Mouse (Mus musculus): Measurements from ENCODE around the gene Gm3854.
"Not testable (repeated sequence)": the region's sequence is repeated elsewhere in the genome, so short reads cannot be mapped to it uniquely, and the experiment has no call there.

Gene Gm3854

DNA sequence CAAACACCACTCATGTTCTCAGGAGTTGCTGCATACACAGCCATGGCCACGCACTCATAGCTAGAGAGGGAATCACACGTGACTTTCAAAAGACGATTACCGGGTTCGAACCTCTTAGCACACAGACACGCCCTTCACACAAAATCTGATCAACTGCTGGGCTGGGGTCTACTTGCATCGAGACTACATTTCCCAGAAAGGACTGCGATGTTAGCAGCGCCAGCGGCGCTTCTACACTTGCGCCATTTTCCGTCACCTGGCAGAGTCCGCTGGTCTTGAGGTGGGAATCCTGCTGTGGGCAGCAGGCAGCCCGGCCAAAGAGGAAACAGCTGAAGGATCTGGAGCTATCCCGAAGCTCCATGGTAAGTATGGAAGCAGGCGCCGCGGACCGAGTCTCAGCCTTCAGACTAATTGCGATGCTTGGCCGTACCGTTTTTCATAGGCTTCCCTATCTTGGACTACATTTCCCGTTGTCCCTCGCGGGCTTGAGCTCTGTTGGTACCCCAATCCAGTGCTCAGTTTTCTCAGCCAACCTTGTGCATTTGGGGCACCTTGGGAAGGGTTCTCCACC is at the start of gene Gm3854:
Gene Gm3854 (plus strand): TSS at position 259 of the 571 bp plus-strand sequence.
- peak; percentile 9 to 10 for DNase-seq

DNA sequence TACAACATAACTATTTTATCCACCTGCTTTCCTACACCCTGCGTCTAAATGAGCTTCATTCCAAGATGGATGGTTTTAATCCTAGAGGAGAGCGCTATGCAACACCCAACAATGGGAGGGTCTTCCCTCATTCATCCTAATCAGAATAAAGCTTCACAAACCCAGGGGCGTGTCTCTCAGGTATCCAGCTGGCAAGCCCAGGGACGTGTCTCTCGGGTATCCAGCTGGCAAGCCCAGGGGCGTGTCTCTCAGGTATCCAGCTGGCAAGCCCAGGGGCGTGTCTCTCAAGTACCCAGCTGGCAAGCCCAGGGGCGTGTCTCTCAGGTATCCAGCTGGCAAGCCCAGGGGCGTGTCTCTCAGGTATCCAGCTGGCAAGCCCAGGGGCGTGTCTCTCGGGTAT is 42.8 kb upstream of the Gm3854 start:
- not testable (repeated sequence) for DNase-seq

DNA sequence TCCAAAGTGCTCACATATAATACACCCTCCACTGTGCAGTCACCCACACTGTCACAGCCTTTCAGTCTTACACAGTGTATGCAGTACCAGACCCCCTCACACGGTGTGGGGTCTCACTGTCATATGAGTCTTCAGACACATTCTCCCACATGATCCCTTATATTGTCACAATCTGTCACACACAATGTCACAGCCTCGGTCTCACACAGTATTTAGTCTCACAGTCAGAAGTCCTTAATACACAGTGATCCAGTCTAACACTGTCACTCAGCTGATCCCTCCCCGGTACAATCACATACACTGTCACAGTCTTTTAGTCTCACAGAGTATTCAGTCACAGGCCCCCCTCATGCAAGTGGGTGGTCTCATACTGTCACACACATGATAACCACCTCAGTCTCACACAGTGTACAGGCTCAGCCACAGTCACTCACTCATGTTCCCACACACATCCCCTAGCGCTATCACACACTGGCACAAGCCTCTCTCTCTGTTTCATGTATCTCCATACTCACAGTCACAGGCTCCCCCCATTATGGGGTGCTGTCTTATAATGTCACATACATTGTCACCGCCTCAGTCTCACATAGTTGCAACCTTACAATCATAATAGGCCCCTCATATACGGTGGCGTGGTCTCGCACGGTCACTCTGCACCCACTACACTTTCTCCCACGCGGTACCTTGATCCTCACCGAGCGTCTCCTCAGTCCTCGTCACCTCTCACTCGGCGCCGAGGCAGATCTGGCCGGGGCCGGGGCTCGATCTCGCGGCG is 12.9 kb upstream of the Gm3854 start:
- no peak for DNase-seq

DNA sequence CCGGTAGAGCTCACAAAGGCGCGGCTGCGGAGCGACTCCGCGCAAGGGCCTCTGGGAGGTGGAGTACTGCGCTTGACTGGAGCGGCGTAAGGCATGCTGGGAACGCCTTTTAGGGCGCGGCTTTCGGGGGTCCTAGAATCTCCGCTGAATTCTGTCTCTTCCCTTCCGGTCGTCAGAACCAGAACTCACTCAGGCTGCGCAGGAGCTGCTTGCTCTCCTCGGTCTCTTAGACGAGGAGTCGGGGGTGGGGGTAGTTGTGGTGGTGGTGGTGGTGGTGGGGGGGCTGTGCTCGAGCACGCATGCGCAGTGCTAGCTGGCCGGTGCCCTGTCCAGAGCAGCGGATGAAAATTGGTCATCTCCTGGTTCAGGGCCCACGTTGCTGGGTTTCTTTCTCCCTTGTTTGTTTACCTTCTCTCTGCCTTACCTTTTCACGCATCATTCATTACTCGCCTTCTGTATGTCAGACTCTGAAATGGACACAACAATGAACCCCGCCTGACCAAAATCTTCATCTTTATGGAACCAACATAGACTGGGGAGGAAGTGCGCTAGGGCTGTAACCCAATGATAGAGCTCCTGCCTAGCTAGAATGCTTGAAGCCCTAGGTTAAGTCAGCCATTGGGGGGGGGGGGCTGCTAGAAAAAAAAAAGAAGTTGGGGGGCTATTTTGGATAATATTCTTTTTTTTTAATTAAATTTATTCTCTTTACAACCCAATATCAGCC is 12.2 kb upstream of the Gm3854 start, which contains the start of gene Zfp583:
Gene Zfp583 (minus strand): TSS at position 53 of the 724 bp plus-strand sequence.
- DNase-seq, result peak; percentile 73 to 78

DNA sequence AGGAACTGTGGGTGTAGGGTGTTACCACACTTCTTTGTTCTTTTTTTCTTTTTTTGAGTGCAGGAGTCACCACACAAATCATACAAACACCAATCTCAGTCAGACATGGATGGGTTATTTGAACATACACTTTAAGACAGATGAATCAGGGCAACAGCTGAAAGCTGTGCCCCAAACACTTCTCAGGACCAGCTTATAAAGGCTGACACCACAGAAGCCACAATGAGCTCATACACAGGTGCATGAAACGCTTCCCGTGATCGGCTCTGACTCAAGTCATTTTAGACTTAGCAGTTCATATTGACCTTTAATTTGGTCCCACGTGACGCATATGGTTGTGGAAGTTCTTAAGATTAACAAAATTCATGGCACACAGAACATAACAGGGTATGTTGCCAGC is 3.7 kb upstream of the Gm3854 start:
- DNase-seq, result no peak

DNA sequence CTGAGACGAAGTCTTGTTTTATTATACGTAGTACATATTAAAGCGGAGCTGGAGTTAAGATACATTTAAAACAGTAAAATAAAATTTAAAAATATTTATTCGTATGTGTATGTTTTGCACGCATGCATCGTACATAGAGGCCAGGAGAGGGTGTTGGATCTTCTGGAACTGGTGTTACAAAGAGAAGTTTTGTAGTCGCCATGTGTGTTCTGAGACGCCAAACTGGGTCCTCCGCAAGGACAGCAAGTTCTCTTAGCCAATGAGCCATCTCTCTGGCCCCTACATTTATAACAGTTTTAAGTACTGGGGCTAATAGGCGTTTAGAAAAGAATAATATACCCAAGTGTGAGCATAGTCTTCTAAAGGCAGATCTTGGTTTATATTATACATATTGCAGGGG is 565 bp downstream of the Gm3854 start:
- no peak for DNase-seq

DNA sequence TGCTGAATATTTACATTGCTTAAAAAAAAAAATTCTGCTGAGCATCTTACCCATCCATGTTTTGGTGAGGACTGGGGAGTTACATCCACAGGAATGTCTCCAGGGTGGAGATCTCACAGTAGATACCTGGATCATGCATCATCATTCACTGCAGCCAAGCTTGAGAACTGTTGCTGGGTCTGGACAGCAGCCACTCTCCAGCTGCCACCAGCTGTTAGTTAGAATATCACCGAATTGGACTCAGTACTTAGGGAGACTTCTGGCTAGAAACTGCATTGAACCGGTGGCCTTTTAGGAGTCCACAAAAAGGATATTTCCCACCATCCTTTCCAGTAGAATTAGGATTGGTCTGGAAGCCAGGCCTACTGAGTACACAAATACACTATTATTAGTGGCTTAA is 14.6 kb downstream of the Gm3854 start:
- no peak for DNase-seq

DNA sequence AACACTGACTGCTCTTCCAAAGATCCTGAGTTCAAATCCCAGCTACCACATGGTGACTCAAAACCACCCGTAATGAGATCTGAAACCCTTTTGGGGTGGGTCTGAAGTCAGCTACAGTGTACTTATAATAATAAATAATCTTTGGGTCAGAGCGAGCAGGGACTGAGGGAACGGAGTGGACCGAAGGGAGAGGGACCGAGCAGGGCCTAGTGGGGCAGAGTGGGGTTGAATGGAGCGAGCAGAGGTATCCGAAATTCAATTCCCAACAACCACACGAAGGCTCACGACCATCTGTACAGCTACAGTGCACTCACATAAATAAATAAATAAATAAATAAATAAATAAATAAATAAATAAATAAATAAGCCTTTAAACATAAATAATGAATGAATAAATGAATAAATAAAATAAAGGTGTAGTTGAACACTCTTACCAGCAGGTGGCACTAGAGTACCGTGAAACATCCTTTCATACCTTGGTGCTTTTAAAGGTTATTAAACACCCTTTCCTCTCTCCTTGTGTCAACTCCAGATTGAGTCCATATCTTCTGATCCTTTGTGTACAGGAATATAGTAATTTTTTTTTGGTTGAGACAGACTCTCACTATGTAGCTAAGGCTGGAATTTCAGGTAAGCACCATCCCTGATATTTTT is 15.5 kb downstream of the Gm3854 start:
- DNase-seq, result no peak

DNA sequence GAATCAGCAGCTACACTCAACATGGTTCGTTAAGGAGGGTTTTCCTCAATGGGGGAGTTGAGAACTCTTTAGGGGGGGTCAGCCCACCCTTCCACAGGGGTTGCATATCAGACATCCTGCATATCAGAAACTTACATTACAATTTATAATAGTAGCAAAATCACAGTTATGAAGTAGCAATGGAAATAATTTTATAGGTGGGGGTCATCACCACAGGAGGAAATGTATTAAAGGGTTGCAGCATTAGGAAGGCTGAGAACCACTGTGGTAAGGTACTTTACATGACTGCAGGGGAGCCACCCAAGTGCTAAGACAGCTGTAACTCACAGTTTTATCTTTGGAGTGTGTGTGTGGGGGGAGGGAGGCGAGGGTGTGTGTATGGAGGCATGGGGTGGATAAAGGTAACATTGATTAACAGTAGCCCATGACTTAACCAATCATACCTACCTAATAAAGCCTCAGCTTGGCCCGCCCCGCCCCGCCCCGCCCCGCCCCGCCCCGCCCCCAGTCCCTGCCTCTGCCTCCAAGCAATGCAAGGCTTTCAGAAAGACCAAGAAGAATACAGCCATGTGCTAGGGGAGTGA is 17.0 kb downstream of the Gm3854 start:
- DNase-seq, result no peak

DNA sequence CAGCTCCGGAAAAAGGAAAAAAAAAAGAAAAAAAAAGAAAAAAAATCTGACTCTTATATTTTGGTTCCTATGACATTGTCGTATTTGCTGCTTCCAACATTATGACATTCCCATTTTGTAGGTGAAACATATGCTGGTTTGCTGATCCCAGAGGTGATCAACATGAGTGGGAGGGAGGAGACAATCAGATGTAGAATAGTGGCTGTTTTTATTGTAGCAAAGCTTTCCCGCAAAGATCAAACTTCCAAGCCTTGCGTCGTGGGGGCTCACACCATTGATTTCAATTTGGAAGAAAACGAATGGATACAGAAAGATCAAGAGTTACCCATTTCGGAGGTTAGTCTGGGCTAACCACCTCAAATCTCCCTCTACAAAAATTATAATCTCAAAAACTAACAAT is 18.2 kb downstream of the Gm3854 start:
- no peak for DNase-seq

DNA sequence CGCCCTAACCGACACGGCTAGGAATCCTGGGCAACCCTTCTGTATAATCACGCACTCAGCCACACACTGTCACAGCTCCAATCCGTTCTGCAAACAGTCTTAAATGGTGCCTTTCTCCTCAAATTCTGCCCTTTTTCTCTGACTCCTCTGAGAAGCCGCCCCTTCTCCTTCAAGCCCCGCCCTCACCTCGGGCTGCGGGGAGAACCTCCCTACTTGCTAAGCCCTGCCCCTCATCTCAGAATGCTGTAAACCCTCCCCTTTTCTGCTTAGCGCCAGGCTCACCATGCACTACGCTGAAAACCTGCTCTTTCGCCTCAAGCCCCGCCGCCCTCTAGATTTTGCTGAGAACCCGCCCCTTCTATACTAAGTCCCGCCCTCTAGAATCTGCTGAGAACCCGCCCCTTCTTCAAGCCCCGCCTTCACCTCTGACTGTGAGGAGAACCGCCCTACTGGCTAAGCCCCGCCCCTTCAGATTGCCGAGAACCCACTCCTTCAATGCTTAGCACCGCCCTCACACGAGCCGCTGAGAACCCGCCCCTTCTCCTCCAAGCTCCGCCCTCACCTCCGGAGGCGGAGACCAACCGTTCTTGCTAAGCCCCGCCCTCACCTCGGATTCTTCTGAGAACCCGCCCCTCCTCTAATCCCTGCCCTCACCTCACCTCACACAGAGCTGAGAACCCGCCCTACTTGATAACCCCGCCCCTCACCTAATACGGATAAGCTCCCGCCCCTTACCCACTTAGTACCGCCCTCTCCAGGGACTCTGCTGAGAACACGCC is 18.9 kb downstream of the Gm3854 start:
- DNase-seq, result peak; percentile 86 to 91

DNA sequence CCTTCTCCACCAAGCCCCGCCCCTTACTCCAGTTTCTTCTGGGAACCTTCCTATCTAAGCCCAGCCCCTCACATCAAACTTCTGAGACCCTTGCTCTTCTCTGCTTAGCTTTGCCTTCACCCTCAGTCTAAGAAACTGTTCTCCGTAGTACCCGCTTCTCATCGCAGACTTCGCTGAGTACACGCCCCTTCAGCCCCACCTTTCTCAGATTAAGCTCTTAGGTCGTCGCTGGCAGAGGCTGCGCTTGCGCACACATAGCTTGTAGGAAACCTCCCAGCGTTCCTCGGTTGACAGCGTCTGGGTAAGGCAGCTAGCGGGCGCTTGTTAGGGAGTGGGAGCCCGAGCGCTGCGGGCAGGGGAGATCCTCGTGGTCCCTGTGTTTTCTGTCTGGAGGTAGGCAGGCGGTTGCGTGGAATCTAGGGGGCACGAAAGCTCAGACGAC is 19.5 kb downstream of the Gm3854 start, which contains the start of gene Zfp78:
Gene Zfp78 (plus strand): TSS at position 234 of the 442 bp plus-strand sequence.
- peak; percentile 64 to 79 for DNase-seq

DNA sequence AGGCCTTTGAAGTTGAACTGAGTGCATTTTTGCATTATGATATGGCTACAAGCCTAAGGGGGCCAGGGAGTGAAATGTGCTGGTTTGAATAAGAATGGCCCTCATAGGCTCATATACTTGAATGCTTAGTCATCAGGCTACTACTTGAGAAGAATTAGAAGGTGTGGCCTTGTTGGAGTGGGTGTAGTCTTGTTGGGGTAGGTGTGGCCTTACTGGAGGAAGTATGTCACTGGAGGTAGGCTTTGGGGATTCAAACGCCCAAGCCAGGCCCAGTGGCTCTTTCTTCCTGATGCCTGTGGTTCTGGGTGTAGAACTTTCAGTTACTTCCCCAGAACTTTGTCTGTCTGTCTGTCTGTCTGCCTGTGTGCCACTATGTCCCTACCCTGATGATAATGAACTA is 21.2 kb downstream of the Gm3854 start:
- DNase-seq, result no peak

DNA sequence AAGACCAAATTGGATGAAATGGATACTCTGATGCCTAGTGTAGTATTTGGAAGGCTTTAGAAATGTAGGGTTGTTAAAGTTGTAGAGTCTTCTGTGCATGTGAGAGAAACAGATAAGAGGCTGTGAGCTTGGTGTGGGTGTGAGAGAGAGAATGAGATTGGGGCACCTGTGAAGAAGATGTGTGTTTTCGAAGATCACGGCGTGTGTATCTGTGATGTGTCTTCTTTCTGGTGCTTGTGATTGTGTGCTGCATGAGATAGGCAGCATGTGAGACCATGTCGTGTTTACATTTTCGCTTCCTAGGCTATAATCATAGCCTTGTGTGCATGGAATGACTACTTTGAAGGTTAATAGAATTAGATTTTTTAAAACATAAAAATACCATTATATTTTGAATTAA is 23.6 kb downstream of the Gm3854 start:
- no peak for DNase-seq

DNA sequence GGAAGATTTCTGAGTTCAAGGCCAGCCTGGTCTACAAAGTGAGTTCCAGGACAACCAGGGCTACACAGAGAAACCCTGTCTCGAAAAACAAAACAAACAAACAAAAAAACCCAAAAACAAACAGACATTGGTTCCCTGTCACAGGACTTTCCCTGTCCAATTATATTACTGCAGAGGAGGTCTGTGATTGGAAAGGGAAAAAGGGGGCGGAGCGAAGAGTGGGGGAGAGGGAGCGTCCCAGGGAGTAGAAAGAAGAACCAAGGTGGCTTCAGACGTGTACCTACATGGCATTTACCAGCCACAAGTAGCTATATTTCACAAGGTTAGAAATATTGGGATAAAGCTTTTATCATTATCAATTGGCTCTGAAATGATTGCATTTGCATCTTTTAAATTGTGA is 24.6 kb downstream of the Gm3854 start:
- DNase-seq, result not testable (repeated sequence)

DNA sequence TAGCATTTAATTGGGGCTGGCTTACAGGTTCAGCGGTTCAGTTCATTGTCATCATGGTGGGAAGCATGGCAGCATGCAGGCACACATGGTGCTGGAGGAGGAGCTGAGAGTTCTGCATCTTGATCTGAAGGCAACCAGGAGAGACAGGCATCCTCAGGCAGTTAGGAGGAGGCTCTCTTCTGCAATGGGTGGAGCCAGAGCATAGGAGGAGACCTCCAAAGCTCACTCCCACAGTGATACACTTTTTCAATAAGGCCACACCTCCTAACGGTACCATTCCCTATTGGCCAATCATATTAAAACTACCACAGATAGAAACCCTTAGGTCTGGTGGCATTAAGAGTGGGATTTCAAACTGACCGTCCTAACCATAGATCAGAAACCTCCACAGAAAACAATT is 25.9 kb downstream of the Gm3854 start:
- DNase-seq, result no peak

DNA sequence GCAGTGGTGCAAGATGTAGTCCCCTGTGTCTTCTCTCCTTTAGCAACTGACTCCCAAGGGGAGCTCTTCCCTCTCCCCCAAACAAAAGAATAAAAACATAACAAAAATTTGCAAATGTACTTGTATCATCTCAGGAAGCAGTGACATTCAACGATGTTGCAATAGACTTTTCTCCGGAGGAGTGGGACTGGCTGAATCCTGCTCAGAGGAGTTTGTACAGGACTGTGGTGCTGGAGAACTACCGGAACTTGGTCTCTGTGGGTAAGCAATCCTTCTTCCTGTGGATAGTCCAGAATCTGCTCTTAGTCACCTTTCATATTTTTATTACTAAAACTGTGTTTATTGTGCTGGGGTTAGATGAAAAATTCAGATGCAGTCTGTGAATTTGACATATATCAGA is 29.4 kb downstream of the Gm3854 start:
- no peak for DNase-seq

DNA sequence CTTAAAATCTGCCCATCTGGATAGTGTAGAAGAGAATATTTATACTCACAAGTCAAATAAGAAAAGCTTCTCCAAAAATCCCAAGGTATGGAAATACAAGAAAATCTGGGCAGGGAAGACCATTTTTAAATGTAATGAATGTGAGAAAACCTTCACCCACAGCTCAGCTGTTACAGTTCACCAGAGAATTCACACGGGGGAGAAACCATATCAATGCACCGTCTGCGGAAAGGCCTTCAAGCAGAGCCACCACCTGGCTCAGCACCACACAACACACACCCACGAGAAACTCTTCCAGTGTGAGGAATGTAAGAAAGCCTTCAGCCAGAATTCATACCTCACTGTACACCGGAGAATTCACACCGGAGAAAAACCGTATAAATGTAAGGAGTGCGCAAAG is 34.9 kb downstream of the Gm3854 start:
- DNase-seq, result no peak

DNA sequence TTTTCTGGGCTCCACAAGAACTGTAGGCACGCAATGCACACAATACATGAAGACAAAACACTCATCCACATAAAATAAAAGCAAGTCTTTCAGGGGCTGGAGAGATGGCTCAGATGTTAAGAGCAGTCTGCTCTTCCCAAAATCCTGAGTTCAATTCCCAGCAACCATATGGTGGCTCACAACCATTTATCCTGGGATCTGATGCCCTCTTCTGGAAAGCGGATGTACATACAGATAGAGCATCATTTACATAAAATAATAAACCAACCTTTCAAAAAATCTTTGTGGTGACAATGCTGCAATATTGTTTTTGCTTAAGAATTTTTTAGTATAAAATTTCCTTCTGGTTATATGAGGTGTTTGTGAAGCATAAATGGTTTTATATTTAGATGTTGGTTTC is 37.9 kb downstream of the Gm3854 start:
- DNase-seq, result no peak

DNA sequence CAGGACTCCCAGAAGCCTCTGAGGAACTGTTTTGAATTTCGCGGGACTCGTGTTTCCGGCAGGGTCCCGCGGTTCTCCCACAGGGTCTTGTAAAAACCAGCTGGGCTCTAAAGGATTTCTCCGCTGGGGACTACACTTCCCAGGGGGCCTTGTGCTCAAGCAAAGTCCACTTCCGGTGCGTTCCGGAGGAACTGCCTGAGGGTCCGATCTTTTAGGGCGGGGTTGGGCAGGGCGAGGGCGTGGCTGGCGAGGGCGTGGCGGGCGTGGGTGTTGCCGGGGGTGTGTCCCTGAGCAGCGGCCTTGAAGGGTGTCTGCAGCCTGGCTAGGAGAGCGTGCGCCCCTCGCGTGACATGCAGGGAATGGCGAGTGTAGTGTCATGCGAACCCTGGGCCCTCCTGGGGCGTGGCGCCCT is 39.5 kb downstream of the Gm3854 start, which contains the start of gene Zfp28:
Gene Zfp28 (plus strand): TSS at position 252 of the 412 bp plus-strand sequence.
- DNase-seq, result peak; percentile 88 to 91

DNA sequence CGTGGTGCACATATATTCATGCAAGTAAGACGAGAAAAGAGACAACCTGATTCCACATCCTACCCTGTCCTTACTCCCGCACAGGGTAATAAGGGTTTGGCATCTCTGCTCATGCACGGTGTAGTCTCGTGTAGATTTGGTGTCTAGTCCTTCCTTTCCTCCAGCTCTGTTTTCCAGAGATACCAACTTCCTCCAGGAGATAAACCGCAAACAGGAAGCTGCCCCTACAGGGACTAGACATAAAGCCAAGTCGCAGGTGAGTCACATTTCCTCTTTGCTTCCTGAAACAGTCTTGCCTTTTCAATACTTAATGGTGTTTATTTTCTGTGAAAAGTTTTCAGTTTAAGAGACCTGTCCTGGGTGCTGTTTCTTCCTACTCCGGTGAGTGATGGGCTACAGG is 40.5 kb downstream of the Gm3854 start:
- DNase-seq, result no peak

DNA sequence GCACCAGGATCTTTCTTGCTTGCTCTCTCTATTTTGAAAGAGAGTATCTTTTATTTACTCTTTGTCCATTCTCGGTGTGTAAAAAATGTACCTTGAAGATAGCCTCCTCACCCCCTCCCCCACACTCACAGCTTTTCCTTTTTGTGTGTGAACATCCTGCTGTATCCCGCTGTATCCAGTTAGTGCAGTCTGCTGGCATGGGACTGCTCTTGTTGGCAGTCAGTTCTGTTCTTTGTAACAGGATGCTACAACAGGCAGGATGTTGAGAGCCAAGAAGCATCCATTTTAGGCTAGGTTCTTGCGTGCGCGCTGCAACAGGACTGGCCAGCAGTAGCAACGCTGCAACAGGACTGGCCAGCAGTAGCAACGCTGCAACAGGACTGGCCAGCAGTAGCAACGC is 43.4 kb downstream of the Gm3854 start:
- DNase-seq, result no peak

All from thymus, adult 18-20 months (tissue).